Mouse (Mus musculus) liver, embryonic 14.5 days (tissue): ENCODE measurements at regions not wholly inside any gene's neighbourhood (a gene's known extent, or its start where the extent isn't known, plus 50 kb on each side); places are given as distances from the start of the nearest gene placed in this dataset.

Source experiments
- ATAC-seq: fragments of 200-750 bp; cut with Nextera tagmentation; 2 replicates; pipeline ENCODE4 v1.8.0; 2017; ENCODE audit warnings: moderate number of reproducible peaks, mild to moderate bottlenecking, moderate library complexity; ENCODE audit not compliant: insufficient read depth
- DNase-seq, 3 experiments: peaks; one replicate each; pipeline ENCODE4 v3.0.0-alpha.2; 2012 to 2013; ENCODE audit warnings: low read depth in 3 of 3, low spot score in 3 of 3
- H3K27ac ChIP-seq: fragments of 300-500 bp; sonication (generic); 2 replicates; pipeline ENCODE4 v1.5.1; 2014; ENCODE audit warnings: moderate library complexity, mild to moderate bottlenecking, control low read depth, inconsistent platforms
- H3K27me3 ChIP-seq: fragments of 300-500 bp; sonication (generic); 2 replicates; pipeline ENCODE4 v1.6.1; 2014; ENCODE audit warnings: mild to moderate bottlenecking, low read length, moderate library complexity; ENCODE audit not compliant: control insufficient read depth, insufficient read depth
- H3K36me3 ChIP-seq: fragments of 300-500 bp; sonication (generic); replicated peaks from 2 replicates; pipeline ENCODE4 v1.6.1; 2014; ENCODE audit warnings: low read depth; ENCODE audit not compliant: control insufficient read depth, insufficient read depth
- H3K4me1 ChIP-seq, 2 experiments: fragments of 200-500 bp in 1 of 2; fragments of 300-500 bp in 1 of 2; sonication (generic) in 1 of 2; replicated peaks; 2 replicates each; pipeline ENCODE4 v1.6.1; 2012 to 2014; ENCODE audit warnings: antibody characterized with exemption in 1 of 2, inconsistent platforms in 1 of 2, low read length in 1 of 2; ENCODE audit not compliant: control insufficient read depth in 2 of 2, insufficient read depth in 2 of 2
- H3K4me2 ChIP-seq: fragments of 300-500 bp; sonication (generic); 2 replicates; pipeline ENCODE4 v1.6.1; 2014; ENCODE audit warnings: low read depth, mild to moderate bottlenecking, control low read depth, moderate library complexity
- H3K4me3 ChIP-seq, 2 experiments: fragments of 200-500 bp in 1 of 2; fragments of 300-500 bp in 1 of 2; sonication (generic) in 1 of 2; 2 replicates each; pipeline ENCODE4 v1.5.1; 2012 to 2014; ENCODE audit warnings: low read depth in 2 of 2, low read length in 2 of 2, mild to moderate bottlenecking in 2 of 2, control low read depth in 1 of 2, inconsistent platforms in 1 of 2, moderate library complexity in 1 of 2; ENCODE audit not compliant: insufficient read depth in 1 of 2
- H3K9ac ChIP-seq: fragments of 300-500 bp; sonication (generic); replicated peaks from 2 replicates; pipeline ENCODE4 v1.6.1; 2014; ENCODE audit warnings: mild to moderate bottlenecking, control low read depth, moderate library complexity
- H3K9me3 ChIP-seq: fragments of 300-500 bp; sonication (generic); 2 replicates; pipeline ENCODE4 v1.6.1; 2016; ENCODE audit warnings: low read length, mixed read lengths; ENCODE audit not compliant: control insufficient read depth
- CTCF ChIP-seq: IDR thresholded peaks from 2 replicates; pipeline ENCODE4 v1.5.1; 2016; ENCODE audit warnings: antibody characterized with exemption, low read depth, control low read depth
- EP300 ChIP-seq: IDR thresholded peaks from 2 replicates; pipeline ENCODE4 v1.6.1; 2016; ENCODE audit warnings: antibody characterized with exemption, low read depth
- WGBS: fragments of 180-500 bp; shearing (Covaris S2); extraction: QIAGEN DNeasy Blood & Tissue Kit; methylation state at CpG from one replicate; pipeline ENCODE4 v1.1.7; 2014; ENCODE audit not compliant: insufficient replicate concordance; 5-methylcytosine and 5-hydroxymethylcytosine counted together

DNA sequence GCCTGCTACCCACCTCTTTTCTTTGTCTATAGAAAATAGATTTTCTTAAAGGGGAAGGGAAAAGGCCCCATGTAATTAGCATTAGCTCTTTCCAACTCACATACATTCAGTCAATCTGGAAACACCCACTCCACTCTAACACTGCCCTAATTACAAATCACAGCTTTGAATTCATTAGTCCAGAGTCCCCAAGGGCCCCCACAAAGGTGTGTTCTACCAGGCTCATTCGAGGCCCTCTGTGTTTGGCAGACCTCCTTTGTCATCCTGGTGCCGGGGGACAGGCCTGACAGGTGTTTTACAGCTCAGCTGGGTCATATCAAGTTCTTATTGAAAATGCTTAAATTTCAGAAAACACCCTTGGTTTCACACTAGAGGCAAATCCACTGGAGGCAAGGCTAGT, 234.3 kb downstream of the Rab11fip2 start:
- no peaks in the 10 kb centered on the region for H3K27me3 ChIP-seq
- DNase-seq (no peak), ATAC-seq (no peak)
- H3K9ac ChIP-seq: no peak overlapping the region
- no peaks in the 10 kb centered on the region for H3K4me1 ChIP-seq
- WGBS: 26% methylated on average over 2 of the region's 2 CpGs
- TF ChIP-seq EP300: no peak
- no peak for TF ChIP-seq CTCF
- no peak overlapping the region for H3K4me2 ChIP-seq
- no peak overlapping the region for H3K4me3 ChIP-seq
- no peaks in the 10 kb centered on the region for H3K9me3 ChIP-seq
- H3K36me3 ChIP-seq: no peaks in the 10 kb centered on the region
- no peak overlapping the region for H3K27ac ChIP-seq

DNA sequence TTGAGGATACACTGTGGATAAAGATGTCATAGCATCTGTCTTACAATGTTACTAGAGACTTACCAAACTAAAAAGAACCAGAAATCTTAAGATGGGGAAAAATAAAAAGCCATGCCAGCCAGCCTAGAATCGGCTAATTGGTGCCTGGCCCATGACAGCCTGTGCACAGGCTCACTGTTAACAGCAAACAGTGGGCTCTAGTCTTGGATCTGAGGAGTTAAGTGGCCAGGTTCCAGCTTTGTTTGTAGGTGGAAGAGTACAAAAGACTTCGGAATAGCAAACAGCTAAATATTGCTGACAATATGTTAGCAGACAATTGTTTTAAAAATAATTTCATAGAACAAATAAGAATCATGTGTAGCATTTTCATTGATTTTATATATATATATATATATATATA, 228.4 kb downstream of the Rab11fip2 start:
- DNase-seq (no peak), ATAC-seq (no peak)
- Histone ChIP-seq H3K27me3 (no peaks in the 10 kb centered on the region), H3K4me1 (no peaks in the 10 kb centered on the region), H3K27ac (no peak overlapping the region), H3K4me2 (no peak overlapping the region), H3K36me3 (no peaks in the 10 kb centered on the region), H3K4me3 (no peak overlapping the region), H3K9me3 (no peaks in the 10 kb centered on the region), H3K9ac (no peak overlapping the region)
- WGBS: 57% methylated on average over 2 of the region's 2 CpGs
- TF ChIP-seq CTCF (no peak), EP300 (no peak)

DNA sequence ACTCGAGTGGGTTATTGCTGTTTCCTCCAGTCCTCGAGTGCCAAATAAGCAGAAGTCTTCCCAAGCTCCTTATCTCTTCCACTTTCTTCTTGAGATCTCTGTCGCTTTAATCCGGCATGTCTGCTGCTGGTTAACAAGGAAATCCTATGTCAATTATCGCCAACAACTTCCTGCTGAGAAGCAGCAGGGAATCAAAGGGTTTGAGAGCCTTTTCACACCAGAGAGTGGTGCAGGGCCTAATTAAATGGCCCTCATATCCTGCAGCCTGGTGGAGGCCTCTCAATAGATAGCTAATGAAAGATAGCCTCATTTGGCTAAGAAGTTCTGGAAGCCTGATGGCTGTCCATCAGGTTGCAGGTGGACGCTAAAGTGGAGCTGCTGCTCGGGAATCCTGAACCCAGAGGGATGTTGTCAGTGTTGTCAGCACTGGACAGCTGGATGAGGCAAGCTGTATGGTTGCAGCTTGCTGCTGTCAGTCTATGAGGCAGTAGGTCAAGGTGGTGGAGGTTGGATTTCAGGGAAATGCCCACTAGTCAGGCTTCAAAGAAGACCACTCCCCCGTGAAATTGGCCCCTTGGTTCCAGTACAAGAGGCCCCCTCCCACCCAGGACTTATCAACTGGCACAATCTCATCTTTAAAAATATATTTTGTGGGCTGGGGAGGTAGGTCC, 225.5 kb downstream of the Rab11fip2 start:
- WGBS: 6% methylated on average over 8 of the region's 8 CpGs
- DNase-seq (no peak), ATAC-seq (no peak)
- Histone ChIP-seq H3K27me3 (no peaks in the 10 kb centered on the region), H3K4me3 (no peak overlapping the region), H3K9me3 (no peaks in the 10 kb centered on the region), H3K27ac (no peak overlapping the region), H3K4me1 (no peaks in the 10 kb centered on the region), H3K36me3 (no peaks in the 10 kb centered on the region), H3K9ac (no peak overlapping the region), H3K4me2 (no peak overlapping the region)
- TF ChIP-seq CTCF: no peak
- TF ChIP-seq EP300: no peak

DNA sequence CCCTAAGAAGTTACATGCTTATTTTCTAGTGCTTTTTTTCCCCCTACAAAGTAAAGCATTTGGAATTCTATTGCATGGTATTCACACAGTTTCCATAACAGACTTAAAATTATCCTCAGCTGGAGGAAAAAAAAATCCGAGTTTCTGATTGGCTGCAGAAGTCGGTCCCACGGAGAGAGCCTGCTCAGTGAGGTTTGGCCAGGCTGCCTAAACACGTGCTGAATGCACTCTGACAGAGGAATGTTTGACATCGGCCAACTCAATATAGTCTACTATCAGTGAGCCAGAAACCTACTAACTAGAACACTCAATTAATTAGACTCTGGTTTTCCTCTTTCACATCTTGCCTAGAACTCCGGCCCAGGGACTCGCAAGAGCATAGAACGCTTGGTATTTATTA, 204.9 kb downstream of the Rab11fip2 start:
- Histone ChIP-seq H3K9ac (no peak overlapping the region), H3K4me3 (no peak overlapping the region), H3K4me1 (no peaks in the 10 kb centered on the region), H3K27ac (no peak overlapping the region), H3K27me3 (no peaks in the 10 kb centered on the region), H3K36me3 (no peaks in the 10 kb centered on the region), H3K9me3 (no peaks in the 10 kb centered on the region), H3K4me2 (no peak overlapping the region)
- 62% methylated on average over 8 of the region's 8 CpGs for WGBS
- ATAC-seq (no peak), DNase-seq (no peak)
- TF ChIP-seq CTCF: no peak
- TF ChIP-seq EP300: no peak

DNA sequence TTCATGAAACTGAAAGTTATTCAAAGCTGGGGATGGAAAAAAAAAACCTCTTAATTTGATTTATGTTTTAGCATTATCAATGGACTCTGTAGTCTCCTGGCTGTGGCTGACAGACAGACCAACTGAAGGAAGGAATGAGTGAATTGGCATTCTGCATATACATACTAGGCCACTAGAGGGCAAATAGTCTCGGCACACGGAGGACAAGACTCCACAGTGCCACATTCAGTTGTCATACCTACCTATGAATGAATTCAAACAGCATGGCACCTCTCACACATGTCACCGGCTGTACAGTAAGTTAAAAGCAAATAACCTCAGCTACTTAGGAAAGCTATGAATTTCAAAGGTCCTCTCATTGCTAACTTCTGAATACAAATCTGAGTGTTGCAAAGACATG, 200.5 kb downstream of the Rab11fip2 start:
- Histone ChIP-seq H3K27ac (no peak overlapping the region), H3K4me2 (no peak overlapping the region), H3K4me1 (no peaks in the 10 kb centered on the region), H3K4me3 (no peak overlapping the region), H3K27me3 (no peaks in the 10 kb centered on the region), H3K9ac (no peak overlapping the region), H3K9me3 (no peaks in the 10 kb centered on the region), H3K36me3 (no peaks in the 10 kb centered on the region)
- WGBS: 24% methylated on average over 3 of the region's 3 CpGs
- no peak for ATAC-seq
- no peak for TF ChIP-seq EP300
- TF ChIP-seq CTCF: peak; percentile 60
- no peak for DNase-seq
